Mouse (Mus musculus): ENCODE results near the gene Zfp266. TPM values are rescaled to one million over a fixed set of nuclear protein-coding genes. Genes with fewer than 3 reads are reported as not detected.
A peak's percentile ranks its signal among the peaks of the same experiment; 100 is the strongest.

The Zfp266 gene
- total RNA-seq, 2 experiments from 2014 or later = 47.2 to 54.9 TPM

DNA sequence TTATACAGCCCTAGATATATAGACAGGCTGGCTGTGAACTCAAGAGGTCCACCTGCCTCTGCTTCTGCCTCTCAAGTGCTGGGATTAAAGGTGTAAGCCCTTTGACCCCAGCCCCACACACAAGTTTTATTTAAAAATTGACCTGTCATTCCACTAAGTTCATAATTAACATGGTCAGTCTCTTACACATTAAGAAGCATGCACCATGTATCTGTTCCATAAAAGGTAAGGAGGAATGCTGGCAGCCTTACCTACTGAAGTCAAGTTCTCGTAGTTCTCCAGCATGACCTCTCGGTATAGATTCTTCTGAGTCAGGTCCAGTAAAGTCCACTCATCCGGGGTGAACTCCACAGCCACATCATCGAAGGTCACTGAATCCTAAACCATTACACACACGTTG, 16.4 kb downstream of the Zfp266 start:
- ATAC-seq (replicated peaks; ENCODE audit: low FRiP score, low TSS enrichment, poor library complexity, severe bottlenecking) = no peak

DNA sequence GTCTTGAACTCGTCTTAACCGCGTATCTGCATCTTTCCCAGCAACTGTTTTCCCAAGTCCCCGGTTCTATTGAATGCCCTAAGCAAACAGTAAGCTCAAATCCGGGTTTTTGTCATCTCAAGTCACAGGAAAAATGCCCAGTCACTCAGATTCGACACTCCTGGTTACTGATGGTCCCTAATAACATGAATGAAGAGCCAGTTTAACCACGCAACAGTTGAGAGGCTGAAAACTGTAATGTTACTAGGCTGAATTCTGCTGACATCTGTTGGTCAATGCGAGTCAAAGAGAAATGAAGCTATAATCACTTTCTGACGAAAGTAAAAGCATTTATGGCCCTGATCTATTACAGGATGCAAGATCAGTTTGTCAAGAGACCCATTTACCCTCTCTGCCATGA, 27.9 kb downstream of the Zfp266 start:
- peak; percentile 42 for ATAC-seq (replicated peaks; ENCODE audit: low FRiP score, low TSS enrichment, poor library complexity, severe bottlenecking)

DNA sequence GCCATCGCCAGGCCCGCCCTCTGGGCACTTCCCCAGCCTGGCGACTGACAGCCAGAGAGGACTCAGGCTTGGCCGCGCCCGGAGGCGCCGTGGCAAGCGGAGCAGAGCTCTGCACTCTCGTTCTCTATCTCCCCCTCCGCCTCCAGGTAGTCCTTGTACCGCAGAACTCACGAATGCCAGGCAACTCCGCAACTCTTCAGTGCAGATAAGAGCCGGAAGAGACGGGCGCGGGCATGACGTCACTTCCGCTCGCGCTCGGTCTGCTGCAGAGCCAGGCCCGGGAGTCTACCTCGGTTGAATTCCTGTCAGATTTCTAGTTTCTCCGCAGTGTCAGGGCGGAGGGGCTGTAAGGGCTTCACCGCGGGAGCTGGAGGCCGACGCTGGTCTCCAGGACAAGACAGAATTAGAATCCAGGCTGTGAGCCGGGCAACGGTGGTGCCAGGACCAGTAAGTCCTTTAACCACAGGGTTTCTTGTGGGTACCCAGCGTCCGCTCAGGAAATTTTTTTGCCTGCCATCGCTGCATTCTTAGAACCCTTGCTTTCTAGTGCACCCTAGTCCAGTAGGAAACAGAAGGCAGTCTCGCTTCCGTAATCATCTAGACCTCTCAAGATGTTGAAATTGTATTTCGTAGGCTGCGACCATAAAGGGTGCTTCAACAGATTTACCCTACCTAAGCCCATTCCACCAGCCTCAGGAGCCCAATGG, 28.5 kb downstream of the Zfp266 start, which contains the start of gene Zfp426:
Gene Zfp426, minus strand, starts transcription at position 220 of the 707 bp plus-strand sequence.
- ATAC-seq (replicated peaks; ENCODE audit: low FRiP score, low TSS enrichment, poor library complexity, severe bottlenecking) = peak; percentile 97

DNA sequence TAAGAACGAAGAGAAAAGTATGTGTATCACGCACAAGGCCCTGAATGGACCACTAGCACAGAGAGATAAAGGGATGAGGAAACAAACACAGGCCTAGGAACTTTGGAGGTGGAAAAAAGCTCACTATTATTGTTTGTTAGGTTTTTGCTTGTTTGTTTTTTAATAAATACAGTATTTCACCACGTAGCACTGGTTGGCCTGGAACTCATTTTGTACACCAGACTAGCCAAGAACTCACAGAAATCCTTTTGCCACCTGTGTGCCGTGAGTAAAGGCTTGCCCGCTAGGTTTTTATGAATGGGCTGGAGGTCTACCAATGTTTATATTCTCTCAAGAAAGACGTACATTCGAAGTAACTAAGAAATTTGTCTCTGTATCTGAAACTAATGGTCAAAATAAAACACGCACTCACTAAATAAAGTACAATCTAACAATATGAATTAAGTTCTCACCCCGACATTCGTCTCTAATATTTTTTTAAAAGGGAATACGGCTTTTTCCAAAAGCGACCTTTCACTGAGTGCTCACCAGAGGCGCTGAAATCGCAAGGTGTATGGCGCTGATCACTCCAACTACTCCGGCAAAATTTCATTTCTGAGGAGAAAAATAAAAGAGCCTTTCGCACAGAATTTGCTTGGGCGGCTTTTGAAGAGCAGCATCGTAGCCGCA, 29.2 kb downstream of the Zfp266 start:
- no peak for ATAC-seq (replicated peaks; ENCODE audit: low FRiP score, low TSS enrichment, poor library complexity, severe bottlenecking)

DNA sequence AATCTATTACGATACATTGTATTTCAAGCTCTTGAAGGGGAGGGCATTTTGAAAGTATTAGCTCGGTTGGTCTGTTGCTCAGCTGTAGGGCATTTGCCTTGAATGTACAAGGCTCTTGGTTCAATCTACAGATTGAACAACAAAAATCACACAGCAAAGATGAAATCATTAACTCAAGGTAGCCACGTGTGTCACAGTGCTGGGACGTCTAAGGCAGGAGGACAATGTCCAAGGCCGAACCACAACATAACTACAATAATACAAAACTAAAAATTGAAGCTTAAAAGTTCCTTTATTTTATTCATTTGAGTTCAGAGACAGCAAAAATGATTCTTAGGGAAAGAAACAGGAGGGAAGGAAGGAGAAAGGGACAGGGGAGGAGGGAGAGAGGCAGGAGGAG, 31.7 kb downstream of the Zfp266 start:
- no peak for ATAC-seq (replicated peaks; ENCODE audit: low FRiP score, low TSS enrichment, poor library complexity, severe bottlenecking)

DNA sequence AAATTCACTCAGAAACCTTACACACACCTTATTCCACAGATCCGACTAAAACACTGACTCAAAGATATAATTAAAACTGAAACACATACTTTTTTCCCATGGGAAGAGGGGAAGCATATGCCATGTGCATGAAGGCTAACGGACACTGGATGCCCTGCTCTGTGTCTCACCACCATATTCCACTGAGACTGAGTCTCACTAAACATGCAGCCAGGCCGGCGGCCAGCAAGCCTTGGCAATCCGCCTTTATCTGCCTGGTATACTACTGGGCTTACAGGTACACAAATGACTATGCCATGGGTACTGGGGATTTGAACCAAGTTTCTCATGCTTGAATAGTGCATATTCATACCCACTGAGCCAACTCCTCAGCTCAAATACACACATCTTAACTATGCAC, 41.8 kb downstream of the Zfp266 start:
- no peak for ATAC-seq (replicated peaks; ENCODE audit: low FRiP score, low TSS enrichment, poor library complexity, severe bottlenecking)

DNA sequence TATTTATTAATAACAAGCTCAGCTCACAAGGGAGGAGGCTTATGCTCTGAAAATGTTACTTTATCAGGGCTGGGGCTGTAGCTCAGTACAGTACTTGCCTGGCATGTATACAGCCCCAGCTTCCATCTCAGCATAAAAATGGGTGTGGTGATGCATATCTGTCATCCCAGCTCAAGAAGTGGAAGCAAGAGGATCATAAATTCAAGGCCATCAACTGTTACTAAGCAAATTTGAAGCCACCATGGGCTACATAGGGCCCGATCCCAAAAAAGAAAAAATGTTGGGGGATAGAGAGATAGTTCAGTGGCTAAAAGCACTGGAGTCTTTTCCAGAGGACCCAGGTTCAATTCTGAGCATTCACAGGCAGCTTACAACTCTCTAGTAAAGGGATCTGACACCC, 44.6 kb downstream of the Zfp266 start:
- no peak for ATAC-seq (replicated peaks; ENCODE audit: low FRiP score, low TSS enrichment, poor library complexity, severe bottlenecking)

DNA sequence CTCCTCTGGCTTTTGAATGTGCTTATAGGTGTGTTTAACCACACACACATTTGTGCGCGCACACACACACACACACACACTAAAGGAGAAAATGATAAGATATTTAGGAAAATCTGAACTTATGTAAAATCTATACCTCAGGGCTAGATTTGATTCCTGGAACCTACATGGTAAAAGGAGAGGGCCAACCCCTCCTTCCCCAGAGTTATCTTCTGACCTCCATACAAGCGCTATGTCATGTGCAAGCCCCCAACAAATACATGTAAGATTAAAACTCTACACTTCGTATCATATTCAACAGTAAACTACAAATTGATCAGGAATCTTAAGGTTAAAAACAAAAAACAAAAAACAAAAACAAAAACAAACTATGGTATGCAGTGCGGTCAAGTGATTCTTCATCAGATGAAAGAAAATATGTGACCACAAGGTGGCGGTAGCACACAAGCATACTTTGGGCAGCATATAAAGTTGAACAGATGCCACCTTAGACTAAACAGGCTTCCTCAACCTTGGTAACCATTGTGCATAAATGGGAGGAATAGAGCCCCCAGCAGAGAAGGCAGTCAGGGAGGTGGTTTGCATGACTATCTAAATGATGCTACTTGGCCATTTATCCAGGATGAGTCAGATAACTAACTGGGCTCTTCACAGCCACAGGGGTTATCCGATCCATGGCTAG, 54.3 kb downstream of the Zfp266 start:
- peak; percentile 87 for ATAC-seq (replicated peaks; ENCODE audit: low FRiP score, low TSS enrichment, poor library complexity, severe bottlenecking)

DNA sequence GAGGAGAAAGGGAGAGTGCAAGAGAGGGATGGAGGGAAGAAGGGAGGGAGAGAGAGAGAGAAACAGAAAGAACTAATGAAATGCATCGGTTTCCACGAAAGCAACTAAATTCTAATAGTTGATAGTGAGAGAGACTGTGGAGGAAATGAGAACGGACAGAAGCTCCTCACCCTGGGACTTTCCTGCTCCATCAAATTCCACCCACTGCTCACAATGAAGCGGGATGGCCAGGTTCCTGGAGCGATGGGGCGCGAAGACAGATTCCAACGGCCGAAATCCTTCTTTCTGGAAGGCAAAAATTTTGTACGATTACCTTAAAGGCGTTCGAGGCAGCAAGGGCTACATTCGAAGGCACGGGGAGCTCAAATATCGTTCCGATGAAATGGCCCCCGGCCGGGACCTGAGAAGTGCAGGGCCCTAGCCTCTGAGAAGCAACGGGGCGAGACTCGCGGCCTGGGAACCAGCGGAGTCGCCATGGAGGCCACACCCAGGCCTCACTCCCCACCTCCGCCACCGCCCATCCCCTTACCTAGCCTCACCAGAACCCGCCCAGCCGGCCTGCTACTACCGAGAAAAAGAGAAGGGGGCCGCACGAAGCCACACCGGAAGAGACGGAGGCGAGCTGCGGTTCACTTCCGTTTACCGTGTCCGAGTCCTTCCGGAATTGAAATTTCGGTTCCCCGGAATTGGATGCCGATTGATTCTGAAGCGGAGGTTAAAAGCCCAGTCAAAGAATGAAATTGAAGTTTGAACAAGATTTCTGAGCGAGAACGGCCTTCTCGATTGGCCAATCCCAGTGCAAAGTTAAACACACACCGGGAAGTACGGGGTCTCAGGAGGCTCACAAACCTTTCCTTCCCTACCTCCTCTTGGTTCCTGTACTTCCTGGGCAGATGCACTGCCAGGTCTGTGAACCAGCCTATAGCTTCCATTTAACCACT, 61.6 kb downstream of the Zfp266 start, which contains the start of gene Zfp26:
Gene Zfp26, minus strand, starts transcription at position 786 of the 941 bp plus-strand sequence.
- peak; percentile 97 for ATAC-seq (replicated peaks; ENCODE audit: low FRiP score, low TSS enrichment, poor library complexity, severe bottlenecking)

DNA sequence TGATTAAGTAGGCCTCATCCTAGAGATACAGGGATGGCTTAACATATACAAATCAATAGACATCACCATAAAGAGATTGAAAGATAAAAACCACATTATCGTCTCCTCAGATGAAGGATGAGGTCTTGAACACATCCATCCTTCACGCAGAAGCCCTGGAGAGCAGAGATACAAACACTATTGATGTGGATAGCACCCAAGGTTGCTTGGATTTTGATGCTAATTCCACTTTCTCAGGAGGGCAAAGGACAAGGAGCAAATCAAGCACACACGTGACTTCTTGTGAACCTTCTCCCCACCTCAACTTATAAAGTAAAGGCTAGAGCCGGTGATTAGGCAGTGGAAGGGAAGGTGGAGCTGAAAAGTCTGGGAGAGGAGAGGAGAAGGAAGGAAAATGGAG, 67.6 kb downstream of the Zfp266 start:
- ATAC-seq (replicated peaks; ENCODE audit: low FRiP score, low TSS enrichment, poor library complexity, severe bottlenecking) = no peak

DNA sequence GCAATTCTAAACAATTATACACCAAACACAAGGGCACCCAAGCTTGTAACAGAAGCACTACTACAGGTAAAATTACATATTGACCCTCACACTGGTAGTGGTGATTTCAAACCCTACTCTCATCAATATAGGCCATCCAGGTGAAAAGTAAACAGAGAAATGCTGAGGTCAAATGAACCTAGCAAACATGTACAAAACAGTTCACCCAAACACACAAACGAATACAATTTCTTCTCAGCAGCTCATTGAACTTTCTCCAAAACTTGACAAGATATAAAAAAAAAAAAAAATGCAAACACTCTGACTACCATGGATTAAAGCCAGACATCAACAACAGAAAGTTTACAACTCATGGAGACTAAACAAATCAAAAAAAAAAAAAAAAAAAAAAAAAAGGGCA, 69.7 kb downstream of the Zfp266 start:
- no peak for ATAC-seq (replicated peaks; ENCODE audit: low FRiP score, low TSS enrichment, poor library complexity, severe bottlenecking)

Other genes with a start within 250 kb of the Zfp266 start
- not detected in 2 replicates for gene Olfr39, start 239.1 kb downstream of the Zfp266 start, total RNA-seq (2014; fragmentation: Nextera tagmentation)
- not detected in 2 replicates for gene Olfr39, start 239.1 kb downstream of the Zfp266 start, total RNA-seq (2017)
- not detected in 2 replicates for gene Olfr873, start 222.9 kb downstream of the Zfp266 start, total RNA-seq (2014; fragmentation: Nextera tagmentation)
- not detected in 2 replicates for gene Olfr873, start 222.9 kb downstream of the Zfp266 start, total RNA-seq (2017)
- gene Olfr18, start 185.3 kb downstream of the Zfp266 start, total RNA-seq (2014; fragmentation: Nextera tagmentation) = not detected in 2 replicates
- not detected in 2 replicates for gene Olfr18, start 185.3 kb downstream of the Zfp266 start, total RNA-seq (2017)
- 18.6 and 26.9 TPM in 2 replicates for gene Zfp560, start 136.2 kb downstream of the Zfp266 start, total RNA-seq (2014; fragmentation: Nextera tagmentation)
- gene Zfp560, start 136.2 kb downstream of the Zfp266 start, total RNA-seq (2017) = 1.9 and 8.2 TPM in 2 replicates
- 27.8 and 32.3 TPM in 2 replicates for gene Zfp26, start 61.3 kb downstream of the Zfp266 start, total RNA-seq (2014; fragmentation: Nextera tagmentation)
- 22.3 and 35.1 TPM in 2 replicates for gene Zfp26, start 61.3 kb downstream of the Zfp266 start, total RNA-seq (2017)
- 15.2 and 19.6 TPM in 2 replicates for gene Zfp426, start 28.7 kb downstream of the Zfp266 start, total RNA-seq (2014; fragmentation: Nextera tagmentation)
- gene Zfp426, start 28.7 kb downstream of the Zfp266 start, total RNA-seq (2017) = 15.0 and 22.3 TPM in 2 replicates
- gene Zfp846, start 59.9 kb upstream of the Zfp266 start, total RNA-seq (2014; fragmentation: Nextera tagmentation) = 7.8 and 10.1 TPM in 2 replicates
- 6.6 and 8.8 TPM in 2 replicates for gene Zfp846, start 59.9 kb upstream of the Zfp266 start, total RNA-seq (2017)
- 379 and 438 TPM in 2 replicates for gene Ubl5, start 121.5 kb upstream of the Zfp266 start, total RNA-seq (2014; fragmentation: Nextera tagmentation)
- 101 and 188 TPM in 2 replicates for gene Ubl5, start 121.5 kb upstream of the Zfp266 start, total RNA-seq (2017)
- gene Fbxl12, start 123.3 kb upstream of the Zfp266 start, total RNA-seq (2014; fragmentation: Nextera tagmentation) = 19.6 and 24.5 TPM in 2 replicates
- 2.6 and 3.8 TPM in 2 replicates for gene Fbxl12, start 123.3 kb upstream of the Zfp266 start, total RNA-seq (2017)
- 15.2 and 18.6 TPM in 2 replicates for gene Pin1, start 130.7 kb upstream of the Zfp266 start, total RNA-seq (2014; fragmentation: Nextera tagmentation)
- gene Pin1, start 130.7 kb upstream of the Zfp266 start, total RNA-seq (2017) = 11.5 and 18.2 TPM in 2 replicates
- gene Olfm2, start 224.9 kb upstream of the Zfp266 start, total RNA-seq (2014; fragmentation: Nextera tagmentation) = not detected in 2 replicates
- not detected in 2 replicates for gene Olfm2, start 224.9 kb upstream of the Zfp266 start, total RNA-seq (2017)